Mouse (Mus musculus): Measurements from ENCODE around the gene Zfp648.

Gene Zfp648

DNA sequence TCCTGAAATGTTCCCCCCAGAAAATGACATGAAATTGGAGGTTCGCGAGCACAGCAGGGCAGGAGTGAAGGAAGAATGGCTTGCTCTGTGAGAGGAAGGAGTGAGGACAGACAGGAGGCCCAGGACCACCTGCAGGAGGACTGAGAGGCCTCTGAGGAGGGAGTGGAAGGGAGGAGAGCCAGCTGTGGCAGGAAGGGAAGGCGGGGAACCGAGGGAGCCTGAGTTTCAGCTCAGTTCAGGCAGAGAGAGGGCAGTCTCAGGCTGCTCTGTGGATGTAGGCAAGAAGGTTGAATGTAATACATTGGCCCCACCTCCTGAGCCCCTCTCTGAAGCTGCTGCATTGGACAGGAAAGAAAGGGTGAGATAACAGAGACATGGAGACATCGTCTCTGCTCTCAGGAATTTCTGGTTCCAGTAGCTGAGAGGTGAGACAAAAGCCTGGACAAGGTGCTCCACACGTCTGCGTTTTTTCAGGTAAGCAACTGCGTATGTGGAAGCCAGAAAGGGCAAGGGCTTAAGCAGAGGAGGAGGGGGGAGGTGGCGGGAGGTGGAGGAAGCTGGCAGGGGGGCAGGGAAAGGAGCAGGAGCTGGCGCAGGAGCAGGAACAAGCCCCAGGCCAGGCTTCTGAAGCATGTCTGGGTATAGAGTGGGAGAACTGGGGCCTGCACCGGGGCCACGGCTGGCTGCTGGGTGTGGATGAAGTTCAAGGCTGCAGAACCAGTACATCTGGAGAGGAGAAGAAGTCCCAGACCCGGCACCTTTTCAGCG, at the start of gene Zfp648:
Gene Zfp648 (plus strand): TSS at position 233 of the 768 bp plus-strand sequence.
- peak in 1 of 2 experiments; percentile 19 for DNase-seq (ENCODE audit: inconsistent age in 2 of 2, low spot score in 1 of 2)

DNA sequence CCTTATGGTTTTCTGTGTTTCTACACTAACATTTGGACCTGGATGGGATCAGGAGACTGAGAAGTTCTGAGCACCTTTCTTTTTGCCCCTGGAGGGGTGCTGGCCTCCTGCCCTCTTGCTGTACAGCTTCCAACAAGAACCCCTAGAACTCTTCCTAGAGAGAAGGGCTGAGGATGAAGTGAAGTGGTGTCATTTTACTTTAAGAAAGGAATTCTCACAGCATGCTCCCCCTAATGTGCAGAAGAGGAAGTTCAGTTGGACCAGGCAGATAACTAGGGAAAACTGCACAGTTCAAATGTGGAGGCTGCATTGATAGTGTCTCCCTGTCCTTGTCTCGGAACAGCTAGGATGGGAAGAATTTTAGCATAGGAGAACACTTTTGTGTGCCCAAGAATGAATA, 48.4 kb upstream of the Zfp648 start:
- peak in 1 of 2 experiments; percentile 55 for DNase-seq (ENCODE audit: inconsistent age in 2 of 2, low spot score in 1 of 2)

DNA sequence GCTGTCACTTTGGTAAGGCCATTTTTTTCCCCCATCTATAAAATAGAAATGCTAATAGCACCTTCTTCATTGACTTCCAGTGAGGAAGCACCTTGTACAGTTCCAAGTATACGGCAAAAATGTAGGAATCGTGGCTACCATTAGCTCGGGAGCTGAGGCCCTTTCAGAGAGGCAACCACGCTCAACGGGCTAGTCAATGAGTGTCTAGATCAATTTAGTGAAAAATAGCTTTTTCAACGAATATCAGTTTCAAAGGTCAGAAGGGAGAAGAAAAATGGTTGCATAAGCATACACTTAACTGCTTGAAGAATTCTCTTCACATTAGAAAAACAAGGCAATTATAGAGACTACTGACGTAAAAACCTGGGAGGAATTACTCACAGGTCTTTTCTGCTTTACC, 47.2 kb upstream of the Zfp648 start:
- no peak for DNase-seq (ENCODE audit: inconsistent age in 2 of 2, low spot score in 1 of 2)

DNA sequence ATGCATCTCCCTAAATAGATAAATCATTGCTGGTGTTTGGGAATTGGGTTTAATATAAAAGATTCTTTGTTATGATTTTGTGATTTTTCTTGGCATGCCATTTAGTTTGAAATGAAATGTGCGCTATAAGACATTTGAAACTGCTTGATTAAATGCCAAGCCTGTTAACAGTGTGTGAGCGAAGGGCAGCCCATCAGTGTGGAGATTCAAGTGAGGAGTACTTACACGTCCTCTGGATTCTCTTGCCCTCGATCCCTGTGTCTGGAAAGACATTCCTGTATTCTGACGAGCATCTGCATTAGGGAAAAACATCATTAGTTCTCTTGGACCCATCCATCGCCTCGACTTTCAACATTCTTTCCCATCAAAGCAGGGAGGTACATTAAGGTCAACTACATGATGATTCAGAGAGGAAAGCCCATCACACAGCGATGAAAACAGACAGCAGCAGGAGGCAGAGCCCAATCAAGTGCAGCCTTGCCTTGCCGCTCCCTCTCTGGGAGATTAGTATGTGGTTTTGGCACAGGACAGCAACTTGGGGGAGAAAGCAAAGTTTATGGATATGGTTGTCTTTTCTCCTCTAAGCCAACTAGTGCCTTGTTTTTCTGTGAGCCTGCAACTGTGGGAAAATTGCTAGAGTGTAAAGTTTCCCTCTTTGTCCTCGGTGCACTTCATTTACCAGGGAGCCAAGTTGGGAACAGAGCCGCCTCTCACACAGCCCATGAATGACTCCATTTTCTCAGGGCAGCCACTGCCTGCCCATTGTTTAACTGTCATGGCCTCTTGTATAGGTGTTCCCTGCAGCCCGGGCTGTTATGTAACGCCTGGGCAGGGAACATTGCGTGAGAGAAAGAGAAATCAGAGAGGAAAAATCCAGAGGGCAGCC, 44.6 kb upstream of the Zfp648 start:
- peak; percentile 56 to 74 for DNase-seq (ENCODE audit: inconsistent age in 2 of 2, low spot score in 1 of 2)

DNA sequence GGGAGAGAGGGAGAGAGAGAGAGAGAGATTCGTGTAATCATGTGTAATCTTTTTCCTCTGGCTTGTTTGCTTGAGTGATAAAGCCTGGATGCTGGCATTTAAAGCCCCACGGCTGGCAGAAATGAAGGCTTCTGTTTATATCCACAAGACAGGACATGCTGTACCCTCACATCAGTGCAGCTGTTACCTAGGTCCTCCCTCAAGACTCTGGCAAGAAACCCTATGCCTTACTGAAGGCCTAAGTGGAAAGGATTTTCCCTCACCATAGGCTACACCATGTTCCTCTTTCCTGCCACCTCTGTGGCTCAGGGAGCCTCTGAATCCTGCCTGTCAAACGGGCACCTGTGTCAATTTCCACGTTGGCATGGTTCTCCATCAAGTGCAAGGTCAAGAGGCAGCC, 43.9 kb upstream of the Zfp648 start:
- peak in 1 of 2 experiments; percentile 38 for DNase-seq (ENCODE audit: inconsistent age in 2 of 2, low spot score in 1 of 2)

DNA sequence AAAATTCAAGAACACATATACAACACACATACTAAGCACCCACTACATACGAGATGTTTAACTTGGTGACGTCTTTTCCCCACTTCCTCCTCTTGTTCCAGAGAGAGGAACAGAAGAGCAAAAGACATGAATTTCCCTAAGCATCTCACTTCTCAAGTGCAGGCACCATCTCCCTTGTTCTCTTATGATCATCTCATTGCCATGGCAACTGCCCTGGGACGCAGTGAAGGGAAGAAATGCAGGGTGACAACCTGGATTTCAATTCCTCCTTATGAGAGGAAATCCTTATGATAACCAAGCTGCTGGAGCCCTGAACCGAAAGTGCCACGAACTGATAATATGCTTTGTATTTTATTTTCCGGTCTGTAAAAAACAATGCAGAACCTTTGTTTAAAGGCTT, 33.3 kb upstream of the Zfp648 start:
- no peak for DNase-seq (ENCODE audit: inconsistent age in 2 of 2, low spot score in 1 of 2)

DNA sequence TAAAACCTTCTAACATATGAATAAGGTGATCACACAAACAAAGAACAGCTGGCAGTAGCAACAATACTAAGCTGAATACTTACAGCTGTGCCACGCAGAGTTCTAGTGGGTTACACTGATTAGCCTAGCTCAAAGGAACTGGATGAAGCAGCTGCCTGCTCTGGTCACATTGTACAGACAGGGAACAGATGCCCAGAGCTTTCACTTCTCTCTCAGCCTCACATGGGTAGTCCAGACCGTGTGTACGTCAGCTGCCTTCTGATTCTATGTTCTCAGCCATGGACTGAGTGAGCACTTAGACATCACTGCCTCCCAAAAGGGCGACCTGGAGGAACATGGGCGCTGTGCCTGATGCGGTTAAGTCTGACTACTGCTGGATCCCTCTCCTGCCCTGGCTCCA, 25.7 kb upstream of the Zfp648 start:
- DNase-seq (ENCODE audit: inconsistent age in 2 of 2, low spot score in 1 of 2): no peak

DNA sequence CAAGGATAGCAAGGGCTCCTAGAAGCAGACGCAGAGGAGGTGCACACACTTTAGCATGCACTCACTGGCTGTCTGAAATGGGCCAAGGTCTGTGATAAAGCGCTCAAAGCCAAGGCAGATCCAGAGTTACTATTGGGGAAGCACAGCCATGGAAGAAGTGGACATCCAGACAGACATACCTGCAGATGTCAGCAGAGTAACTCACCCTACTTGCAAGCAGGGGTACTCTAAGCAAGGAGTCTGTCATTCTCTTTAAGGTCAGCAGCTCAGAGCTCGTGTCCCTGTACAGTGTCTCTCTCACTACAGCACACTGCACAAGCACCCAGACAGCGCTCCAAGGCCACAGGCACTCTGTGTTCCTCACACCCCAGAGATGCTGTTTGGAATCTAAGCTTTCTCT, 23.2 kb upstream of the Zfp648 start:
- peak; percentile 76 to 89 for DNase-seq (ENCODE audit: inconsistent age in 2 of 2, low spot score in 1 of 2)

DNA sequence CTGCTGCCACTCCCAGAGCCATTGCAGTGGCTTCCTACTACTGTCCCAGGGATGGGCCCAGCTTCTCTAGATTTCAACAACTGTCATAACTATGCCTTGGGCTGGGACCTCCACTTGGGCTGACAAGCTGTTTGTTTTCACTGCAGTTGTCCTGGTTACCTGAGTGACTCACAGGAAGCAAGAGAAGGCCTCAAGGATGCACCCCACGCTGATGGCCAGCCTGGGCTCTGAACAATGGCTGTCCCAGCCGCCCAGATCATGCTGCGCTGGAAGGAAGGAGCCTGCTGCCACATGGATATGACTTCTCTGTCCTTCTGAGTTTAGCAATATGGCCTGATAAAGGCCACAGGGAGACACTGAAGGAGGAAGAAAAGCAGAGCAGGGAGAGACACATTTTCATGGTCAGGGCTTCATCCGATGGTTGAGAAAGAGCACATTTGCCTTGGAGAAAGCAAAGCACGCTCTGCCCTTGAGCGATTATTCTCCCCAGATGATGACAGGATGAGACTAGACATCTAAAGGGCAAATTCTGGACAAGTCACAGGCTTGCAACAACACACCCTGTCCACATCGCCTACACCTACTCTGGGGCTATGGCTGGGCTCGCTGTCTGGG, 22.3 kb upstream of the Zfp648 start:
- DNase-seq (ENCODE audit: inconsistent age in 2 of 2, low spot score in 1 of 2): peak; percentile 77 to 92

DNA sequence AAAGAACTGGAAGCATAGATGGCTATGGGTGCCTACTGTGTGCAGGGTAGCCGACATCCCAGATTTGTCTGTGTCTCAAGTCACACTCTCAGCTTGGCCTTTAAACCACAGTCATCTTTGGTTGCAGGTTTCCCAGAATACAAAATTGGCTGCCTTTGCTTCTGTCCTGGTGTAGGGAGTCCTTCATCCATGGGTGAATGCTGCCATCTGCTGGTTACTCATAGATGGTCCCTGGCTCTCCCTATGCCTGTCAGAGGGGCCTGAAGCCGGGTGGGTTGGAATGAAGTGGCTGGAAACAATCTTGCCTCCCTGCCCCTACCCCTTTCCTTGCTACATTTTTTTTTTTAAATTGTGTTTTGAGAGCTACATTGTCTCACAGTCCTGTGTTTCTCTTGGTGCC, 20.0 kb upstream of the Zfp648 start:
- DNase-seq (ENCODE audit: inconsistent age in 2 of 2, low spot score in 1 of 2): peak; percentile 84 to 94

DNA sequence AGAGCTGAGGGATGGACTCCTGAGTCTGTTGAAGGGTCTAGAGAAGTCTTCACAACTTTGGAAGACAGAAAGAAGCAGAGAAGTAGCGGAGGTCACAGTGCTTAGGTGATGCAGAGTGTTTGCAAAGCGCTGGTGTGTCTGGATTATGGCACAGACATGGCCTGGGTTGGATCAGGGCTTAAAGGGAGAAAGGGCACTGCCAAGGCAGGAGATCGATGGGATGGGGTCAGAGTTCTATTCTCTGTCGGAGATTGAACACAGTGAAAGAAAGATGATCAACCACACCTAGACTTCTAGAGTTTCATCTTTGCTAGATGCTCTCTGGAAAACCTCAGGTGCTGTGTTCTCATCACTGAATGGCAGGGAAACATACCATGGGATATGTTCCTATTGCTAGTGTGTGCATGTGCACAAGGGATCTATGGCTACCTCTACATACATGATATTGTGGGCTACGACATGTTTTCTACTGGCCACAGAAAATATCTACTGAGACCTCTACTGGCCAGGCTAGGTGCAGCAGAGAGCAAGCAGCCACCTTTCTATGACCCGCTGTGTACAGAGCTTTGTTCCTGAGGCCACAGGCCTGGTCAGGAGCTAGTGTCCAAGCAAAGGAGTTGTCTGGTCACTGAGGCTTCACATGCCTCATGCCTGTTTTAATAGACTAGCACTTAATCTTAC, 18.5 kb upstream of the Zfp648 start:
- no peak for DNase-seq (ENCODE audit: inconsistent age in 2 of 2, low spot score in 1 of 2)

DNA sequence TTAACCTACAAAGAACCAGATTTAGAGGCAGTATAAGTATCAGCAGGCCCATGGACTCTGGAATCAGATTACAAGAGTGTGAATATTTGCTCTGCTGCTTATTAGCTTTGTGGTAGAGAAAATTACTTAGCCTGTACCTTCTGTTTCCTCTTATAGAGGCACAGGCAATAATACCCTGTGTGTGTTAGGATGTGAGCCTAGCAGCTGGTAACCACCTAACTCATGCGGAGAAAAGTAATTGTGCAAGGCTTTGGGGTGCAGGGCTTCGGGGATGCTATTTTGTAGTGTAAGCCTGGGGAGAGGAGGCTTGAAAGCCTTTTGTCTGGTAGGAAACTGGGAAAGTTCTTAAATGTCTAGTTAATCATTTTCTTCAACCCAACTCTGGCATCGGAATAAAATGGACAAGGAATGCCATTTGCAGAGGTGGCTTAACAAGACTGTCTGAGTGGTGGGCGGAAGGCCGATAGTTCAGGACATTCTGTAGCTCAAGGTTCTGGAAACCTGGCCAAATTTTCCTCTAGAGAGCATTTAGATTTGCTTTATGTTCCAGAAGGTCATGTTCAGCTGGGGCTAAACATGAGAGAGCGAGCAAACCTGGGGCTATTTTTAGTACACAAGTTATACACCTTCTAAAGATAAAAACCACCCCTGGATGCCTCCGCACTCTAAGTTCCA, 17.8 kb upstream of the Zfp648 start:
- DNase-seq (ENCODE audit: inconsistent age in 2 of 2, low spot score in 1 of 2): no peak

DNA sequence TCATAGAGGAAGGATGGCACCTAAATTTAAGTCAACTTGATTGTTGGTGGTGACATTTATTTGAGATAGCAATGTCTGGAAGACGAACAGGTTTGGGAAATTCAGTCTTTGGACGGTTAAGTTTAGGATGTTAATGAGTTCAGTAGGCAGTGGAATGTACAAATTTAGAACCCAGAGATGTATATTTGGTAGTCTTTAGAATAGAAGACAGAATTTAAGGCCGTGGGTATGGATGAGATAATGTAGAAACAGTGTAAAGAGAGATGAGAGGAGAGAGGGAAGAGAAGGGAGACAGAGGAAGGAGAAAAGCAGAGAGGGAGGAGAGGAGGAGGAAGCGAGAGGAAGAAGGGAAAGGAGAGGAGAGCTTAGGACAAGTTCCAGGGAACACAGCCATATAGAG, 12.8 kb upstream of the Zfp648 start:
- no peak for DNase-seq (ENCODE audit: inconsistent age in 2 of 2, low spot score in 1 of 2)

DNA sequence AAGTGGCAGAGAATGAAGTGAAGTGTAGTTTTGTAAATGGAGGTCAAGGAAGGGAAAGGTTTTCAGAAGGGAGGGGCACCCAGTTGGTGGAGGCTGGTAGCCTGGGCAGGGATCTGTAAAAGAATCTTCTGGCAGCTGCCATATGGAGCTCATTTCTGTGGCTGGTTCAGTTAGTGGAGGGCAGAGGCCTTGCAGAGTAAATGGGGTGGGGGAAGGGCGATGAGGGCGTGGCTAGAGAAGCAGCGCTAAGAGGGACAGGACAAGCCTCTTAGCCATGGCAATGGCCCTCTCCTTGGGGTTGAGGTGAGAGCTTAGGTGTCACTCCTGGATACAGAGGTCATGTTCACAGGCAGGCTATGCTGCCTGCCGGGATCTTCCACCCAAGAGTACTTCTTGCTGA, 12.4 kb upstream of the Zfp648 start:
- no peak for DNase-seq (ENCODE audit: inconsistent age in 2 of 2, low spot score in 1 of 2)

DNA sequence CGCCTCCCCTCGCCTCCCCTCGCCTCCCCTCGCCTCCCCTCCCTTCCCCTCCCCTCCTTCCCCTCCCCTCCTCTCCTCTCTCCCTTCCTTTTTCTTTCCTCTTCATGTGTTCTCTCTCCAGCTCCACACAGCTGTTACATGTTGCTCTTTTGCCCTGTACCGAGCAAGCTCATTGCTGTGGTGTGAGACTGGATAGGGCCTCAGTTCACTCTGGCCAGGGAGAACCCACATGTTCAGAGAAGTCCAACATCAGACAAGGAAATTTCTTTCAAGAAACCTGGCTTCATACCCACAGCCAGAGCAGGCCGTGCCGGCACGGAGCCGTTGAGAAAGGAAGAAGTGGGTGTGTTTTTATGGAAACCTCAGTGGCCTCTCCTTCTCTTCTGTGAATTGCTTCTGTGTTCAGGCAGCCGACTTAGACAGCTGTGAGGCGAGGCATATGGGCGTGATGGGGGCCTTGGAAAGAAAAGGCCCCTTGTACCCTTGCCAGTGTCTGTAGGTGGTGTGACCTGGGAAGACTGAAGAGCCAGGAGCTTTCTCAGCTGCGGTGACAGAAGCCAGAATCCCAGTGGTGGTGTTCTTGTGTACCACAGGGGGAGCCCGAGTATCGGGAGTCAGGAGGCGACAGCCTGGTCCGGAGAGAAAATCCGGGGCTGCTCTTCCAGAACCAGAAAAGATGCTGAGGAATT, 11.0 kb upstream of the Zfp648 start:
- DNase-seq (ENCODE audit: inconsistent age in 2 of 2, low spot score in 1 of 2): peak; percentile 48 to 72

DNA sequence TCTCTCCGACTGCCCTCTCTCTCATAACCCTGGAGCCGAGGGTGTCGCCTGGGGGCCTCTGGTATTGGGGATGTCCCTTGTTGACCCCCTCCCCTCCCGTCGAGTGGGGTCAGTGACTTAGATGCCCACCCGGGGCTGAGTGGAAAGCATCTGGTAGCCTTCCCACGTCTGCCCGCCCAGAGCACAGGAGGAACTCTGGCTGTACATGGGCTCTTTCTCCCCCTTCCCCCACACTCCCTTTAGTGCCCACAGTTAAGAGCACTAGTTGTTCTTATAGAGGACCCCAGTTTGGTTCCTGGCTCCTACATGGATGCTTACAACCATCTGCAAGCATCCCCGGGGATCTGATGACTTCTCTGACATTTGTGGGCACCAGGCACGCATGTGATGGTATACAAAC, 2.1 kb upstream of the Zfp648 start:
- no peak for DNase-seq (ENCODE audit: inconsistent age in 2 of 2, low spot score in 1 of 2)

DNA sequence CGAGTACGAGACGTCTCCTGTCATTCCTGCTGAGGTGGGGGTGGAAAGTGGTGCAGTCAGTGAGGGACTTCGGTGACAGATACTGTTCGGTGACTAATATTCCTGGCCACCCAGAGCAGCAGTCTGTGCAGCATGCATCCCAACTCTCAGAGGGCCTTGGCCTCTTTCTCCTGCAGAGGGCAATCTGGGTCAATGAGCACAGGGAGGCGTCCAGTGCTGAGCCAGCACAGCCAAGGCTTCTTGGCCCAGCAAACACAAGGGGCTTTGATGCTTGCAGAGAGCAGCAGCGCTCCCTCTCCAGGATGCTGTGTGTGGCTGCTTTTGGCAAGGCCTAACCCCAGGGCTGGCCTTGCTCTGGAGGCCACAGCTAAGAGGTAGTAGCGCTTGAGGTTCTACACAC, 1.6 kb downstream of the Zfp648 start:
- peak; percentile 89 to 93 for DNase-seq (ENCODE audit: inconsistent age in 2 of 2, low spot score in 1 of 2)

DNA sequence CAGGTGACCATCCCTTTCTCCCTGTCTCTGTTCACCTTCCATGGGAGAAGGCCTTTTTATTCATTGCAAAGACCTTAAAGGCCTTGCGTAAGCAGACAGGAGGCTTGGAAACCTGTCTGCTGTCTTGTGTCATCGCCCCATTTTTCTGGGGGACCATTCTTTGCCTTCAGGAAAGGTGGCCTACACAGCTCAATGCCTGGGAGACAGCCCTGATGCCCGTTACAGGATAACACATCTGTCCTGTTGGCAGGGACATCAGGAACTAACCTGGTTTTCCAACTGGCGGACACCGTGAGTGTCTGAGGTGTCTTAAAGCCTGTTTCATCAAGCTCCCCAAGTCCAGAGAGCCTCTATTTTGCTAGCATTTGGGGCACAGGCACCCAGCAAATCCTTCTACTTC, 2.4 kb downstream of the Zfp648 start:
- DNase-seq (ENCODE audit: inconsistent age in 2 of 2, low spot score in 1 of 2): peak in 1 of 2 experiments; percentile 33

DNA sequence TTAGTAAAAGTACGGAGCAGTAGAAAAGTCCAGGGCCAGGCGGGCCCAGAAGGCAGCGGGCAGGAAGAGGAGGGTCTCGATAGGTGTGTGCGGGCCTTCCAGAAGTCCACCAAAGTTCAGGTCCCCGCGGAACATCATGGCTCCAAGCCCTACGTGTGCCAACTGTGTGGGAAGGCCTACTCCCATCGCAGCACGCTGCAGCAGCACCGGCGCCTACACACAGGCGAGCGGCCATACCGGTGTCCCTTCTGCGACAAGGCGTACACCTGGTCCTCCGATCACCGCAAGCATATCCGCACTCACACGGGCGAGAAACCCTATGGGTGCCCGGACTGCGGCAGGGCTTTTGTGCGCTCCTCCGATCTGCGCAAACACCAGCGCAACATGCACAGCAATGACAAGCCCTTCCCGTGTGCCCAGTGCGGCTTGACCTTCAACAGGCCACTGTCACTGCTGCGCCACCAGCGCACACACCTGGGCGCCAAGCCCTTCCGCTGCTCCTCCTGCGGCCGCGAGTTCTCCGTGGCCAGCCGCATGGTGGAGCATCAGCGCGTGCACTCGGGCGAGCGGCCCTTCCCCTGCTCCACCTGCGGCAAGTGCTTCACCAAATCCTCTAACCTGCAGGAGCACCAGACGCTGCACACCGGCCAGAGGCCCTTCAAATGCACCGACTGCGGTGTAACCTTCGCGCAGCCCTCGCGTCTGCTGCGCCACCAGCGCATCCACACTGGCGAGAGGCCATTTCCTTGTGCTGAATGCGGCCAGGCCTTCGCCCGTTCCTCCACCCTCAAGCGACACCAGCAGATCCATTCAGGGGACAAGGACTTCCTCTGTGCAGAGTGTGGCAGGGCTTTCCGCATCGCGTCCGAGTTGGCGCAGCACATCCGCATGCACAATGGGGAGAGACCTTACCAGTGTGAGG, 3.9 kb downstream of the Zfp648 start:
- no peak for DNase-seq (ENCODE audit: inconsistent age in 2 of 2, low spot score in 1 of 2)
